Mouse (Mus musculus) midbrain, embryonic 13.5 days (tissue): ENCODE data around the gene Rbl2. TPM values are rescaled to one million over a fixed set of nuclear protein-coding genes. Genes with fewer than 3 reads are reported as not detected.

Experiments
- polyA plus RNA-seq: library from polyadenylated mRNA; unstranded; fragments of >200 nt; fragmentation: Nextera tagmentation; extraction: Ambion mirVana; gene quantifications from 2 replicates; pipeline ENCODE4 v1.2.1, GENCODE M21; 2015

The Rbl2 gene
- polyA plus RNA-seq, 1 experiment from 2014 or later: 18.1 TPM

Other genes starting within 250 kb of the Rbl2 start
- 61.1 and 69.6 TPM in 2 replicates for gene Chd9, start 241.7 kb upstream of the Rbl2 start, polyA plus RNA-seq
- 128 and 133 TPM in 2 replicates for gene Aktip, start 129.9 kb downstream of the Rbl2 start, polyA plus RNA-seq
- 14.0 TPM in 2 replicates for gene Rpgrip1l, start 243.2 kb downstream of the Rbl2 start, polyA plus RNA-seq
- gene Fto, start 243.5 kb downstream of the Rbl2 start, polyA plus RNA-seq: 128 and 131 TPM in 2 replicates